Mouse (Mus musculus) embryo, embryonic 10 days (tissue): ENCODE data around the gene Adra2b.

ENCODE experiments used
- DNase-seq: peaks from one replicate; pipeline ENCODE4 v3.0.0-alpha.2; 2015; ENCODE audit warnings: low spot score

The Adra2b gene

DNA sequence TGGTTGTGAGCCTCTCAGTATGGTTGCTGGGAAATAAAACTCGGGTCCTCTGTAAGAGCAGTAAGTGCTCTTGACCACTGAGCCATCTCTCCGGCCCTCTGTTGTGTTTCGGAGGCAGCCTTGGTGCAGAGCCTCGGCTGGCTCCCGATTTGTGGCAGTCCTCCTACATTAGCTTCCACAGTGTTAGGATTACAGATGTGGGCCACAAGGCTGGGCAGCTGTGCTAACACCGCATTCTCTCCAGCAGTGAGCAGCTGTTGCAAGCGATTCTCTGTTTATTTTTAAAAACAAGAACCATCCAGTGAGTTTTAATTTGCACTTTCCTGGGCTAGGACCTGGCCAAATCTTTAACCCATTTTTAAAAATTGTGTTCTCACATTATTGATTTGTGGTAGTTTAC is 20.9 kb downstream of the Adra2b start:
- DNase-seq, result no peak

DNA sequence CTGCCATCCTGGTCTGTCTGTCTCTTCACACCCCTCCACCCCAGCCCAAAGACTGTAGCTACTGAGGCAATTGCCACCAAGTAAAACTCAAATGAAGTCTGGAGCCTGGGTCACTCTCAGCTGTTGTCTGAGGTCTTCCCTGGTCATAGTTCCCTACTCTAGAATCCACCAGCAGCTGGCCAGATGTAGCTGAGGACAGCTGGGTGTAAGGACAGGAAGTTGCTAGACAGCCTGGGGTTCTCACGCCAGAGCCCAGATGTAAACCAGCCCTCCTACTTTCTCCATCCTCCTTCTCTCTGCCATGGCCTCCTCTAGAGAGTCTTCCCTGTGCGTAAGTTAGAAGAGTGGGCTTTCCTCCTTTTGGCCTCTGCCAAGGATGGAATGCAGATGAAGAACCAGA is 24.5 kb downstream of the Adra2b start:
- DNase-seq, result no peak

GRCm38 (mm10) chr2:127390352-127390751 is 27.3 kb downstream of the Adra2b start:
- DNase-seq, result no peak

DNA sequence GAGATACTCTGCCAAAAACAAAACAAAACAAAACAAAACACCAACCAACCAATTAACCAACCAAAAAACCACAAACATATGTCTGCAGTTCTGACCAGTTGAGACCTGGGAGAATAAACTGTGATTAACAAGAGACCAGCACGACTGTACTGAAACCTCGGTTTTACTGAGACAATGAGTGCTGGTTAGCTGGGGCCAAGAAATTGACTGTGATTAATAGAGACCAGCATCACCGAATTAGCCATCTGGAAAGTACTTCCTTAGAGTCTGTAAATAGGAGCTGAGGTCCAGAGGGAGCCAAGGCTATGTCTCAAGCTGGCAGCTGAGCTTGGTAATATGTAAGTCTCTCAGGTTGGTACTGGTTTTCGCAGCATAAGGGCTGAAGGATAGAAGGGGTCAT is 27.8 kb downstream of the Adra2b start:
- DNase-seq, result no peak

GRCm38 (mm10) chr2:127391323-127391722 is 28.3 kb downstream of the Adra2b start:
- DNase-seq, result no peak

- no peak for DNase-seq
These were observed 31.7 kb downstream of the Adra2b start for GRCm38 (mm10) chr2:127394606-127395161.

- no peak for DNase-seq
These were observed 35.7 kb downstream of the Adra2b start for GRCm38 (mm10) chr2:127398738-127399137.

DNA sequence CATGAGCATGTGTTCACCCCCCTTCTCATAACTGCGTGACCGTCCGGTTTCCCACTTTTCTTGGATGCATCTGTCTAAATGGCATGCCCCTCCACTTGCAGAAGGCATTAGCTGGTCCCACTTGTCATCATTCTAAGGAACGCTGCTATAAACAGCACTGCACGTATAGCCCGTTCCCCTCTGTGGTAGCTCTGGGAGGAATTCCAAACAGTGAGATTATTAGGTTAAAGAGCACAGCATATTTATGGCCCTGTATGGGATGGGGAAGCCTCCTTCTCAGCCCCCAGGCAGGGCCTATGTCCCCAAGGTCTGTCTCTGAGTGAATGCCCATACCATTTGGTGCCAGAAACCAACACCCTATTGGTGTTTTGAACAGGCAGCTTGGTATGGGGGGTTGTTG is 48.1 kb downstream of the Adra2b start:
- no peak for DNase-seq

GRCm38 (mm10) chr2:127415806-127416205 is 52.8 kb downstream of the Adra2b start:
- DNase-seq, result no peak

DNA sequence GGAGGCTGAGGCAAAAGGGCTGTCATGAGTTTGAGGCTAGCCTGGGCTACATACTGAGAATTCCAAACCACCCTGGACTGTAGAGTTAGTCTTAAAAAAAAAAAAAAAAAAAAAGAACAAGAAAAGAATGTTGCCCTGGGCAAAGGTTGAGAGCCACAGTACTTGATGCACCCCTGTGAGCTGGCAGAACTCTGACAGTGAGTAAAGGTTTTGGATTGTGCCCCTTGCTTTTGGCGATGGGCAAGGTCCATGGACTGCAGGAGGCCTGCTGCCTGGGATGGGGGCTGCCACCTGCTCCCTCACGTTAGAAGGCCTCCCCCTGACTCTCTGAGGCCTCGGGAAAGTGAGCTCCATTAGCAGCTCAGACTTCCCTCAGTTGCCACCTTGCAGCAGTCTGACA is 53.7 kb downstream of the Adra2b start:
- DNase-seq, result no peak
